Comparison of ENCODE assay signal across 9 mouse cellular contexts in genomic region chr5:24973228-24973627, GRCm38 (mm10).
A peak's percentile ranks its signal among the peaks of the same experiment; 100 is the strongest.
DNase-seq lines count a peak whose midpoint lies in the region; TF ChIP-seq lines count a peak whose summit lies in the region.
"Had no signal": no experiment of that assay in that cellular context is flagged by ENCODE, and none has a peak within 500 bp of the region (broad histone marks: within the 10 kb centered on the region; RNA-seq: fewer than 3 reads in every experiment).

No protein-coding gene starts in this region.

- no peak overlapping the region for H3K4me3 ChIP-seq in layer of hippocampus, adult 2 months
- H3K4me3 ChIP-seq: erythroblast, embryonic 14.5 days had no signal

- peak; percentile 35 for TF ChIP-seq CTCF in layer of hippocampus, adult 2 months (conservative IDR thresholded peaks at IDR 0.05)

- intact Hi-C loops in gastrocnemius, postnatal 14 days (cut with DNase I; ENCODE audit: low total_unique reads) = no loop called here
- intact Hi-C loops in left cerebral cortex, postnatal 14 days (cut with DNase I) = no loop called here
- intact Hi-C loops in left cerebral cortex, postnatal 4 days (cut with DNase I) = no loop called here

- DNase-seq in layer of hippocampus, adult 2 months (ENCODE audit: low spot score in 2 of 2) = no peak
- no peak for DNase-seq in layer of hippocampus, adult 11-12 months (ENCODE audit: low spot score)
- DNase-seq in gastrocnemius, postnatal 14 days = peak; percentile 79
- peak; percentile 57 for DNase-seq in kidney, adult 9 months
- DNase-seq in naive thymus-derived CD4-positive, alpha-beta T cell, adult 2 months (ENCODE audit: low read depth) = peak; percentile 54
- DNase-seq in left cerebral cortex, postnatal 14 days (ENCODE audit: low spot score in 2 of 2) = no peak
- DNase-seq in layer of hippocampus, adult 9-10 months (ENCODE audit: low spot score) = no peak
- DNase-seq in left cerebral cortex, postnatal 4 days = no peak

- no peak overlapping the region for H3K27ac ChIP-seq in layer of hippocampus, adult 2 months

Comparison
In these comparisons a context has a peak if more than half of its experiments do, and no peak if none do; other contexts are left out.
1. DNase-seq: peak in gastrocnemius, postnatal 14 days (single experiment), kidney, adult 9 months (single experiment) and naive thymus-derived CD4-positive, alpha-beta T cell, adult 2 months (single experiment); none in layer of hippocampus, adult 2 months (0 of 2), layer of hippocampus, adult 11-12 months (single experiment), left cerebral cortex, postnatal 14 days (0 of 2), layer of hippocampus, adult 9-10 months (single experiment) and left cerebral cortex, postnatal 4 days (single experiment).